Mouse (Mus musculus) megakaryocyte, embryonic 14.5 days (primary cell): ENCODE measurements at regions not wholly inside any gene's neighbourhood (a gene's known extent, or its start where the extent isn't known, plus 50 kb on each side); places are given as distances from the start of the nearest gene placed in this dataset.
"Not testable (repeated sequence)": the region's sequence is repeated elsewhere in the genome, so short reads cannot be mapped to it uniquely, and the experiment has no call there.

Source experiments
- FLI1 ChIP-seq: IDR thresholded peaks from 2 replicates; pipeline ENCODE4 v1.6.1; 2012; ENCODE audit warnings: low read length, inconsistent platforms, mixed read lengths
- GATA1 ChIP-seq: IDR thresholded peaks from 3 replicates; pipeline ENCODE4 v1.6.1; 2012; ENCODE audit warnings: mixed read lengths, low read length, inconsistent platforms, borderline replicate concordance

GRCm38 (mm10) chr3:40376220-40376619, 154.9 kb upstream of the Intu start:
- TF ChIP-seq GATA1, FLI1: not testable (repeated sequence)
